Mouse (Mus musculus) E14TG2a.4 (cell line): Measurements from ENCODE around the gene Acot5.
"Not testable (repeated sequence)": the region's sequence is repeated elsewhere in the genome, so short reads cannot be mapped to it uniquely, and the experiment has no call there.

Source experiments
- H3K27me3 ChIP-seq: 2 replicates; pipeline ENCODE4 v1.6.1; 2014; ENCODE audit warnings: low read length, control low read depth; ENCODE audit not compliant: insufficient read depth
- H3K36me3 ChIP-seq: 2 replicates; pipeline ENCODE4 v1.6.1; 2014; ENCODE audit warnings: low read length, control low read depth; ENCODE audit not compliant: insufficient read depth
- H3K4me1 ChIP-seq: replicated peaks from 2 replicates; pipeline ENCODE4 v1.6.1; 2014; ENCODE audit warnings: low read depth, low read length, control low read depth
- H3K4me3 ChIP-seq: replicated peaks from 2 replicates; pipeline ENCODE4 v1.5.1; 2014; ENCODE audit warnings: mild to moderate bottlenecking, low read length
- H3K9me3 ChIP-seq: 2 replicates; pipeline ENCODE4 v1.6.1; 2014; ENCODE audit warnings: low read length, control low read depth
- CTCF ChIP-seq: conservative IDR thresholded peaks from 2 replicates; pipeline ENCODE4 v1.5.1; 2014; ENCODE audit warnings: low read length
- NANOG ChIP-seq: IDR thresholded peaks from 2 replicates; pipeline ENCODE4 v1.6.1; 2014; ENCODE audit warnings: borderline replicate concordance, low read length, mixed read lengths
- POU5F1 ChIP-seq: IDR thresholded peaks from 2 replicates; pipeline ENCODE4 v1.6.1; 2014; ENCODE audit warnings: low read length, borderline replicate concordance

Acot5 gene

DNA sequence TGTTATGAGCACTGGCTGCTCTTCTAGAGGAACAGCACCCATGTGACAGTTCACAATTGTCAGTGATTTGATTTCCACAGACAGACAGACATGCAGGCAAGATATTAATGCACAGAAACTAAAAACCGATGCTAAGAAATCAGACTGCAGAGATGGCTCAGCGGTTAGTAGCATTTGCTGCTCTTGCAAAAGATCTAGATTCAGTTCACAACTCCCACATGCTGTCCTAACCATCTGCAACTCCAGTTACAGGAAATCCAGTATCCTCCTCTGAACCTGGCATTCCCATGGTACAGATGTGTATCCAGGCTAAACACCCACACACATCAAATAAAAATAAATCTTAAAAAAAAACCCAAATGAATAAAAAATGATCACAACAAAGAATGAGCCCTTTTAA lies 2.6 kb downstream of the Acot5 start:
- Histone ChIP-seq H3K27me3 (peaks cover 46% of the 10 kb centered on the region), H3K4me3 (no peak overlapping the region), H3K4me1 (no peaks in the 10 kb centered on the region; the same call in 1 of the 2 replicates), H3K36me3 (no peaks in the 10 kb centered on the region), H3K9me3 (no peaks in the 10 kb centered on the region)
- TF ChIP-seq NANOG = no peak
- no peak for TF ChIP-seq POU5F1
- 0 out of 2 replicates have a peak, but pooled peaks have one; percentile 4 for TF ChIP-seq CTCF

DNA sequence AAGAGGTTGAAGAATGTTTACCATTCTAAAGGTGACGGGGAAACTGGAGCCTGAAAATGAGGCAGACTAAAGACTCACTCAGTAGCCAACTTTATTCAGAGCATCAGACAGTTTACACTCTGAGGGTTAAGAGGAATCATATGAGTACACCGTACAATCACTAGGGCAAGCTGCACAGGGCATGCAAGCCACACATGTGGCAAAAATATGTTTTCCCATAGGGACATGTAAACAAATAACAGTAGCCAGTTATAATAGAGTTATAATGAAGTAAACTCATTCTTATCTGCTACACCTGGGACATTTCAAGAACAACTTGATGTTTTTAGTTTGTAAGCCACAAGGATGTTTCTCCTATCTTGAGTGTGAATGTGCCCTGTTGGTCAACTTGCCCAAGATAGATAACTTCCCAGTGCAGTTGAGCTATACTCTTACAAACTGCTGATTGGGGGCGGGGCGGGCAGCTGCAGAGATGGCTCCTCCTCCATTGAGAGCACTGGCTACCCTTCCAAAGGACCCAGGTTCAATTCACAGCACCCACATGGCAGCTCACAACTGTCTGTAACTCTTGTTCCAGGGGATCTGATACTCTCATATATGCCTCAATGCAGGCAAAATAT lies 8.4 kb downstream of the Acot5 start:
- Histone ChIP-seq H3K4me1 (no peaks in the 10 kb centered on the region), H3K27me3 (no peaks in the 10 kb centered on the region; the same call in 1 of the 2 replicates), H3K36me3 (no peaks in the 10 kb centered on the region), H3K9me3 (no peaks in the 10 kb centered on the region), H3K4me3 (no peak overlapping the region)
- TF ChIP-seq CTCF = no peak
- TF ChIP-seq NANOG = no peak
- TF ChIP-seq POU5F1 = no peak

DNA sequence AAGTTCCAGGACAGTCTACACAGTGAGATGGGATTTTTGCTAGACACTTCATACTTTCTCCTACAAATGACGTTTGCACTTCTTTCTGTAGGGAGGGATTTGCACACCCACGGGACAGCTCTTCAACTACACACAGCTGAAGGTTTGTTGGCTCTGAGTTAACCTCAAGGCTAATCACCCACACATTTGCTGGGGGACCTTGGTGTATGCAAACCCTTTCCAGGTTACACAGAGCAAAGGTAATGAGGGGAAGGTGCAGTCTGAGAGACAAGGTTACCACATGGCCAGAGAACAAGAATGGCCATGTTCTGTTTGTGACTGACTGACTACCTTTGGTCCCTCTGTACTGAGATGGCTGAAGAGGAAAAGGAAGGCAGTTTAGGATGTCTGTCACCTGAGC lies 14.7 kb downstream of the Acot5 start:
- no peak overlapping the region for H3K4me3 ChIP-seq
- peaks cover 17% of the 10 kb centered on the region for H3K9me3 ChIP-seq
- TF ChIP-seq POU5F1 (no peak), CTCF (no peak), NANOG (no peak)
- no peaks in the 10 kb centered on the region; the same call in 1 of the 2 replicates for H3K4me1 ChIP-seq
- no peaks in the 10 kb centered on the region for H3K27me3 ChIP-seq
- no peaks in the 10 kb centered on the region for H3K36me3 ChIP-seq

DNA sequence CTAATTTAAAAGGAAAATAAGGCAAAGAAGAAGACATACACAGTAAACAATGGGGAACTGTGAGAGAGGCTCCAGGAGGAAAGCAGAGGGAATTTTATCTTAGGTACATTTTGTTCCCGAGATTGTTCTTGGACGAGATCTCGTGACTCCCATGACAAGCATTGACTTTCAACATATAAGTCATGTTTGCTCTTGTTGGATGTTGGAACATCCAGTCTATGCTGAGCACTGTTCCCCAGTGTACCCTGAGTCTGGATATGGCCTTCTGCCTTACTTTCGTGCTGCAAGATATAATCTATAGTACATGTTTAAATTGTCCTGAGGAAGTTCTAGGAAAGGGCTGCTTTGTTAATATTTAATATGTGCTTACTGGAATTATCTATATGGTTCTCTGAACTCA lies 15.5 kb downstream of the Acot5 start:
- TF ChIP-seq POU5F1 (no peak), CTCF (no peak), NANOG (no peak)
- Histone ChIP-seq H3K4me3 (no peak overlapping the region), H3K9me3 (peaks cover 24% of the 10 kb centered on the region), H3K4me1 (no peaks in the 10 kb centered on the region; the same call in 1 of the 2 replicates), H3K36me3 (no peaks in the 10 kb centered on the region), H3K27me3 (no peaks in the 10 kb centered on the region)

DNA sequence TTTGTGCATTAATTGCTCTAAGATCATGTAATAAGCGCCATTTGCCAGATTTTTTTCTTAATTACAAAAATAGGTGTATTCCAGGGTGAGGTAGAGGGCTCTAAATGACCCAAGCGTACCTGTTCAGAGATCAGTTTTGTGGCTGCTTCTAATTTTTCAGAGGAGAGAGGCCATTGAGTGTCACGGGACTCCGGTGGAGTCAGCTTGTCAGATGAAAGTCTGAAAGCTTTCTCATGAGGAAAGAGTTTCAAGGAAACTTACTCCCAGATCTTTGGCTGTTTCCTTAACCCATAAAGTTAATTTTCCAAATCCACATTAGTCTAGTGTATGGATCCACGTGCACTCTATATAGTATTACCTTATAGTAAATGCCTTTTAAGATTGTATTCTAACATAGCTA lies 25.5 kb downstream of the Acot5 start:
- not testable (repeated sequence) for H3K36me3 ChIP-seq, H3K4me1 ChIP-seq, H3K4me3 ChIP-seq
- Histone ChIP-seq H3K27me3 (peaks cover 13% of the 10 kb centered on the region), H3K9me3 (peaks cover 64% of the 10 kb centered on the region)

DNA sequence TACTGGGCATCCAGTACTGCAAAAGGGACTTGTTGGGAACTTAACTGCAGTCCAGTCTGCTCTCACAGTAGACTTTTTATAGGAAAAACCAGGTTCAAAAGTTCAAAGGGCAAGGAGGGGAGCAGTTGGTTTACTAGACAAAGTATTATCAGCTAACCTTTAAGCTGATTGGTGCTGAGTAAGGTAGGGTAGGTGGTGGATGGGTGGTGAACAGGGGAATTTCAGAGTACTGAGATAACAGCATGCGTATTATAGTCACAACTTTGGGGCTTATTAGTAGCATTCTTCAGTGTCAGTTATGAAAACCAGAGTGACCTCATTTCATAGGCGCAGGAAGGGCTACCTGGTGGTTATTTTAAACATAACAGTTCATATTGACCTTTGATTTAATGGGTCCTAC lies 30.5 kb downstream of the Acot5 start:
- Histone ChIP-seq H3K9me3 (peaks cover 16% of the 10 kb centered on the region), H3K27me3 (peaks cover 33% of the 10 kb centered on the region), H3K36me3 (no peaks in the 10 kb centered on the region), H3K4me1 (no peaks in the 10 kb centered on the region), H3K4me3 (no peak overlapping the region)
- TF ChIP-seq NANOG = no peak
- TF ChIP-seq CTCF = no peak
- no peak for TF ChIP-seq POU5F1

DNA sequence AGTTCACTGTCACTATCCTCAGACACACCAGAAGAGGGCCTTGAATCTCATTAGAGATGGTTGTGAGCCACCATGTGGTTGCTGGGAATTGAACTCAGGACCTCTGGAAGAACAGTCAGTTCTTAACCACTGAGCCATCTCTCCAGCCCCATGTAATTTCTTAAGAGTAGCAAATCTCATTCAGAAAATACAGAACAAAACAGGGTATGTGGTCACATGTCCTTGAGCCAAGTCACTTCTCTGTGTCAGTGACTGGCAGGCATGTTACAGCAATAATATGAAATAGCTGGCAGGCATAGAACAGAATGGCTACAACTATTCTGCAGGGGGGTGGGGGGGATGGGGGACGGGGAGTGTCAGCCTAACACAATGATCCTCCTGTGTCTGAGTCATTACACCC lies 30.9 kb downstream of the Acot5 start:
- Histone ChIP-seq H3K9me3 (peaks cover 12% of the 10 kb centered on the region), H3K4me1 (no peaks in the 10 kb centered on the region), H3K36me3 (no peaks in the 10 kb centered on the region), H3K27me3 (peaks cover 33% of the 10 kb centered on the region), H3K4me3 (no peak overlapping the region)
- TF ChIP-seq CTCF = no peak
- TF ChIP-seq POU5F1 = no peak
- no peak for TF ChIP-seq NANOG

DNA sequence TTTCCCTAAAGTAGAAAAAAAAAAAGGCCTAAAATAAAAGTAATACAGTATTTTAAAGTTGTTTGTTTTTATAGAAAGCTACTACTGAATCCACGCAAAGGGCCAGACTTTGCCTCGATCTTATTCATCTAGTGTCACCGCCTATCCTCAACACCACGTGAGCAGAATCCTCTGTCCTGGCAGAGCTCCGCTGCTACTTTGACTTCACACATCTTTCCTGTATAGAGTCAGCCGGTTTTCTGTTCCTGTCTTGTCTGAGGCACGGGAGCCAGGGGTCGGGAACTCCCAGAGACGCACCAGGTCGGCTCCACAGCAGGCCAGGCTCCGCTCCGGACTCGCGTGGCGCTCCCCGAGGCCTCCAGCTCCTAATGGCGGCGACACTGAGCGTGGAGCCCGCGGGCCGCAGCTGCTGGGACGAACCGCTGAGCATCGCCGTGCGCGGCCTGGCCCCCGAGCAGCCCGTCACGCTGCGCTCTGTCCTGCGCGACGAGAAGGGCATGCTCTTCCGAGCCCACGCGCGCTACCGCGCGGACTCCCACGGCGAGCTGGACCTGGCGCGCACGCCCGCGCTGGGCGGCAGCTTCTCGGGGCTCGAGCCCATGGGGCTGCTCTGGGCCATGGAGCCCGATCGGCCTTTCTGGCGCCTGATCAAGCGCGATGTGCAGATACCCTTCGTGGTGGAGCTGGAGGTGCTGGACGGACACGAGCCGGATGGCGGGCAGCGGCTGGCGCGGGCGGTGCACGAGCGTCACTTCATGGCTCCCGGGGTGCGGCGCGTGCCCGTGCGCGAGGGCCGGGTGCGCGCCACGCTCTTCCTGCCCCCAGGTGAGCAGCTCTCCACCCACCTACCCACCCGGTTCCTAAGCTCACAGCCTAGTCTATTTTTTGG lies 31.7 kb downstream of the Acot5 start, which contains the start of gene Acot6:
Acot6 (plus strand) TSS at position 51 of the 889 bp plus-strand sequence.
- Histone ChIP-seq H3K4me3 (peak within 1 kb of the TSS; percentile 78), H3K27me3 (peaks cover 33% of the 10 kb centered on the region)
- H3K9me3 ChIP-seq, H3K4me1 ChIP-seq, H3K36me3 ChIP-seq: not testable (repeated sequence)

DNA sequence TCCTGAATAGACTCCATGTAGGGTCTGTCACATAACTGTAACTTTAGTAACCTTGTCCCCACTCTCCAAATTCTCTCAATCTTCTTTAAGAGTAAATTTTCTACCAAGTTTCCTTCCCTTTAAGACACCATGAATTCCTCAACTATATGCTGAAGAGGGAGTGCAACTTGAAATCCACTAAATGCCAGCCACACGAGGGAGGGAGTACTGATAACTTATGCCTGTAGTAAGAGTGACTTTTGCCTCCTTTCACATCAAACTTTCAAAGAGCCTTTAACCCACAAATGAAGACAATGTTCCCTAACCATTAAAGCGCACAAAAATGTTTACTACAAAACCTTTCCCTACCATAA lies 32.3 kb downstream of the Acot5 start:
- Histone ChIP-seq H3K4me3 (peak overlapping the region; percentile 78), H3K4me1 (no peaks in the 10 kb centered on the region), H3K27me3 (peaks cover 33% of the 10 kb centered on the region), H3K9me3 (no peaks in the 10 kb centered on the region), H3K36me3 (no peaks in the 10 kb centered on the region)
- TF ChIP-seq POU5F1 (no peak), CTCF (no peak), NANOG (no peak)
